Mouse (Mus musculus) brain, embryonic 18.5 days (tissue): ENCODE measurements around the gene Chadl.
"Not testable (repeated sequence)": the region's sequence is repeated elsewhere in the genome, so short reads cannot be mapped to it uniquely, and the experiment has no call there.

Experiments
- DNase-seq: peaks from one replicate; pipeline ENCODE4 v3.0.0-alpha.2; 2012; ENCODE audit warnings: low read depth, low spot score

The Chadl gene

GRCm38 (mm10) chr15:81697175-81697574, at the start of gene Chadl:
Chadl (minus strand) TSS chr15:81697287.
- DNase-seq, result no peak

GRCm38 (mm10) chr15:81745601-81746114, 48.6 kb upstream of the Chadl start:
- DNase-seq, result no peak

GRCm38 (mm10) chr15:81744992-81745600, 48.0 kb upstream of the Chadl start, which contains the start of the genes Zc3h7b and Rangap1:
Zc3h7b (plus strand) TSS chr15:81745057.
Rangap1 (minus strand) TSS chr15:81745530.
- peak; percentile 39 for DNase-seq

- not testable (repeated sequence) for DNase-seq
These were observed 45.3 kb upstream of the Chadl start for GRCm38 (mm10) chr15:81742368-81742767.

- DNase-seq, result no peak
These were observed 42.8 kb upstream of the Chadl start for GRCm38 (mm10) chr15:81739924-81740323.

GRCm38 (mm10) chr15:81739296-81739695, 42.2 kb upstream of the Chadl start:
- DNase-seq, result no peak

- DNase-seq, result no peak
These were observed 38.0 kb upstream of the Chadl start for GRCm38 (mm10) chr15:81735075-81735474.

- DNase-seq, result peak; percentile 99
These were observed 32.9 kb upstream of the Chadl start for GRCm38 (mm10) chr15:81729792-81730635.

- no peak for DNase-seq
These were observed 32.2 kb upstream of the Chadl start for GRCm38 (mm10) chr15:81729241-81729791.

GRCm38 (mm10) chr15:81725965-81726364, 28.9 kb upstream of the Chadl start:
- DNase-seq, result no peak

- no peak for DNase-seq
These were observed 26.6 kb upstream of the Chadl start for GRCm38 (mm10) chr15:81723653-81724052.

GRCm38 (mm10) chr15:81722361-81722760, 25.3 kb upstream of the Chadl start:
- no peak for DNase-seq

- no peak for DNase-seq
These were observed 22.0 kb upstream of the Chadl start for GRCm38 (mm10) chr15:81719139-81719531.

GRCm38 (mm10) chr15:81718336-81719138, 21.4 kb upstream of the Chadl start:
- peak; percentile 40 for DNase-seq

GRCm38 (mm10) chr15:81713742-81714141, 16.7 kb upstream of the Chadl start:
- no peak for DNase-seq

- no peak for DNase-seq
These were observed 13.7 kb upstream of the Chadl start for GRCm38 (mm10) chr15:81710801-81711200.

- no peak for DNase-seq
These were observed 12.6 kb upstream of the Chadl start for GRCm38 (mm10) chr15:81709686-81710085.

- DNase-seq, result no peak
These were observed 11.9 kb upstream of the Chadl start for GRCm38 (mm10) chr15:81708991-81709390.

- DNase-seq, result no peak
These were observed 6.0 kb upstream of the Chadl start for GRCm38 (mm10) chr15:81703094-81703489.

- no peak for DNase-seq
These were observed 5.4 kb upstream of the Chadl start for GRCm38 (mm10) chr15:81702306-81703093.

- not testable (repeated sequence) for DNase-seq
These were observed 4.3 kb upstream of the Chadl start for GRCm38 (mm10) chr15:81701350-81701749.
